Mouse (Mus musculus) ES-E14 (cell line): ENCODE measurements around the gene Hoxd10. TPM values are rescaled to one million over a fixed set of nuclear protein-coding genes. Genes with fewer than 3 reads are reported as not detected.

ENCODE experiments used
- DNase-seq: peaks from one replicate; pipeline ENCODE4 v3.0.0-alpha.2; 2013; ENCODE audit warnings: low read depth, low spot score
- H3K27ac ChIP-seq: 2 replicates; pipeline ENCODE4 v1.5.1; 2012; ENCODE audit warnings: low read depth, mild to moderate bottlenecking, low read length, moderate library complexity, mixed read lengths; ENCODE audit not compliant: poor library complexity, insufficient read depth, severe bottlenecking
- H3K36me3 ChIP-seq: 2 replicates; pipeline ENCODE4 v1.6.1; 2012; ENCODE audit warnings: mild to moderate bottlenecking, low read length, moderate library complexity, mixed read lengths; ENCODE audit not compliant: control insufficient read depth, poor library complexity, insufficient read depth, severe bottlenecking
- H3K4me1 ChIP-seq, 2 experiments: fragments of 150-350 bp in 1 of 2; sonication (generic) in 1 of 2; 2 replicates each; pipeline ENCODE4 v1.6.1; 2012; ENCODE audit warnings: low read length in 2 of 2, mild to moderate bottlenecking in 1 of 2, mixed read lengths in 1 of 2; ENCODE audit not compliant: control insufficient read depth in 2 of 2, insufficient read depth in 2 of 2, poor library complexity in 1 of 2
- H3K4me3 ChIP-seq, 2 experiments: fragments of 150-350 bp in 1 of 2; sonication (generic) in 1 of 2; 2 replicates each; pipeline ENCODE4 v1.5.1; 2012; ENCODE audit warnings: low read length in 2 of 2, low read depth in 1 of 2, mild to moderate bottlenecking in 1 of 2, mixed read lengths in 1 of 2; ENCODE audit not compliant: insufficient read depth in 1 of 2, poor library complexity in 1 of 2, severe bottlenecking in 1 of 2
- H3K9ac ChIP-seq: 2 replicates; pipeline ENCODE4 v1.6.1; 2012; ENCODE audit warnings: low read depth, mild to moderate bottlenecking, low read length, mixed read lengths; ENCODE audit not compliant: poor library complexity, insufficient read depth, severe bottlenecking
- H3K9me3 ChIP-seq: fragments of 150-350 bp; sonication (generic); 2 replicates; pipeline ENCODE4 v1.6.1; 2012; ENCODE audit warnings: low read depth, mild to moderate bottlenecking, low read length; ENCODE audit not compliant: control insufficient read depth, insufficient read depth
- CHD2 ChIP-seq: IDR thresholded peaks from 2 replicates; pipeline ENCODE4 v1.6.1; 2014; ENCODE audit warnings: mild to moderate bottlenecking, low read depth, low read length, inconsistent platforms
- HCFC1 ChIP-seq: IDR thresholded peaks from 2 replicates; pipeline ENCODE4 v1.6.1; 2012; ENCODE audit warnings: low read length, inconsistent platforms, borderline replicate concordance; ENCODE audit not compliant: insufficient read depth
- MAFK ChIP-seq: IDR thresholded peaks from 2 replicates; pipeline ENCODE4 v1.6.1; 2014; ENCODE audit warnings: mild to moderate bottlenecking, low read depth, low read length, inconsistent platforms; ENCODE audit not compliant: insufficient read depth
- ZC3H11A ChIP-seq: IDR thresholded peaks from 2 replicates; pipeline ENCODE4 v1.6.1; 2012; ENCODE audit warnings: low read depth, mild to moderate bottlenecking, inconsistent platforms, low read length, borderline replicate concordance
- ZNF384 ChIP-seq: IDR thresholded peaks from 2 replicates; pipeline ENCODE4 v1.6.1; 2012; ENCODE audit warnings: low read depth, low read length, inconsistent platforms
- in situ Hi-C, 2 experiments: fragments of 600-800 bp; cut with MboI; formaldehyde crosslinking; loops; one replicate each; pipeline ENCODE4 v1.15.1; 2025; ENCODE audit warnings: low sequenced_read_pairs in 2 of 2, inconsistent platforms in 1 of 2; ENCODE audit not compliant: unreplicated experiment in 2 of 2
- total RNA-seq: library from RNA; depleted of rRNA; stranded (reverse); fragments of 300-350 nt; gene quantifications from 2 replicates; pipeline ENCODE4 v1.2.3, GENCODE M21; 2012

Hoxd10 gene
- total RNA-seq, 1 experiment = 0.40 TPM

DNA sequence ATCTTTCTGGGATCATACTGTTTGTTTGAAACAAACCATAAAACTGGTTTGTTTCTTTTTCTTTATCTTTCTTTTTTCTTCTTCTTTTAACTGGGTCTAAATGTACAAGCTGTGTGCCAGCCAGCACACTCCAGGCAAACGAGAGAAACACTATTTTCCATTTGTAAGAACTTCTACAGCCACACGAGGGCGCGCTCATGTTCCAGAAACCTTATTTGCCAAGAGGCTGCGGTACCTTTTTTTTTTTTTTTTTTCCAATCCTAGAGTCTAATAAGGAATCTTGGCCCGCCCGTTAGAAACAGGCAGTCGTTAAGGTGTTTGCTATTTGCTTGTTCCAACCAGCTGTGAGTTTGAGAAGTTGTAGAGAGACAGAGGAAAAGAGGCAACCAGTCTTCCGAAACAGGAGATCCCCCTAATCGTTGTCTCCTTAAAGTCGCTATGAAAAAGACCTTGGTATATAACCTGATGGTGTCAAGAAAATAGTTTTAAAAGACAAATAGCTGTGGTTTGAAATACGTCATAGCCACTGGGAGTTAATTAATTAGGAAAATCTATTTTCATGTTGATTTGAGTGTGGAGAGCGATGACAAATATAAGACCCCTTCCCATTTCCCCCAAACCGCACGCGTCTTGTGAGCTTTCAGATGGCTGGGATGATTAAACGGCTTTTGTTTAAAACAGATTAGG, 5.3 kb upstream of the Hoxd10 start:
- DNase-seq = no peak
- Histone ChIP-seq H3K4me3 (no peak overlapping the region), H3K27ac (no peak overlapping the region), H3K9me3 (no peaks in the 10 kb centered on the region), H3K36me3 (no peaks in the 10 kb centered on the region), H3K4me1 (peaks cover 0 to 3% of the 10 kb centered on the region in 2 experiments; a peak in 1 of 4 replicates), H3K9ac (no peak overlapping the region)
- TF ChIP-seq HCFC1 = no peak
- TF ChIP-seq CHD2 = 0 out of 2 replicates have a peak, but pooled peaks have one; percentile 19
- TF ChIP-seq ZNF384 = peak; percentile 98
- in situ Hi-C loops = loop anchor here (10.0 to 25.0 kb wide), 2 partner anchors 58 to 901 kb away; no protein-coding TSS in a partner anchor

DNA sequence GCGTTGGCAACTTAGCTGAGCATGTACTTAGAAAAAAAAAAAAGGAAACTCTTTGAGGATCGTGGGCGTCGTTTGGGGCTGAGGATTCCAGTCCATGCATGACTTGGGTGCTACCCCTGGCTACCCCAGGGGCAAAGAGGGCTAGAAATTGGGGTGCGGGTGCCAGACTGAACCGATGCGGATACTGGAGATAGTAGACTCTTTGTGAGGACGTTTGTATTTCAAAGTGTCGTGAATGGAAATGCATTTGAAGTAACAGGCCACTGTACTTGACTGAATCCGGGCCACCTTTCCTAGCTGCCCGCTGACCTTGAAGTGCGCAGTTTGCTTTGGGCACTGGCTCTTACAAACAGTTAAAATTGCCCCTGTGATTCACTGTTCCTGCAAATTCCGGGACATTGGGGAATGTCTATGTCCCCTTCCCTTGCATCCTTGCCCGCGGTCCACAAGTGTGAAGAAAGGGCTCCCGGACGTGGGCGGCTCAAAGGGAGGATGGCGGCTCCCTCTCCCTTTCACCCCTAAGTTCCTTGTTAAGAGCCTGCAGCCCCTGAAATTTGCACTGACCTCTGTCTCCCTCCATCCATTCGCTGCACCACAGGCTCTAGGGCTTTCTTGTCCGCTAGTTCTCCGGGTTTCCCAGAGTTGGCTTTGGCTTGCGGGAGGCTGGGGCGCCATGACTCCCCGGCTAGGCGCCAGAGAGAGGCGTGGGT, 4.6 kb upstream of the Hoxd10 start:
- in situ Hi-C loops = loop anchor here (10.0 to 25.0 kb wide), 2 partner anchors 58 to 900 kb away; no protein-coding TSS in a partner anchor
- Histone ChIP-seq H3K27ac (no peak overlapping the region), H3K9ac (no peak overlapping the region), H3K4me3 (no peak overlapping the region), H3K4me1 (peaks cover 0 to 4% of the 10 kb centered on the region in 2 experiments; a peak in 1 of 4 replicates), H3K9me3 (no peaks in the 10 kb centered on the region), H3K36me3 (no peaks in the 10 kb centered on the region)
- no peak for DNase-seq
- no peak for TF ChIP-seq ZC3H11A
- 0 out of 2 replicates have a peak, but pooled peaks have one; percentile 6 for TF ChIP-seq ZNF384

- no peak for TF ChIP-seq CHD2
- TF ChIP-seq HCFC1 = no peak
- no peak overlapping the region for H3K4me3 ChIP-seq
- no peaks in the 10 kb centered on the region for H3K9me3 ChIP-seq
- no peak overlapping the region for H3K9ac ChIP-seq
- no peak overlapping the region for H3K27ac ChIP-seq
- H3K4me1 ChIP-seq = peaks cover 0 to 1% of the 10 kb centered on the region in 2 experiments; a peak in 1 of 4 replicates
- no peak for DNase-seq
- in situ Hi-C loops = loop anchor here (10.0 to 25.0 kb wide), 2 partner anchors 57 to 899 kb away; no protein-coding TSS in a partner anchor
- H3K36me3 ChIP-seq = no peaks in the 10 kb centered on the region
These were observed 3.8 kb upstream of the Hoxd10 start for GRCm38 (mm10) chr2:74687698-74688555.

- DNase-seq = no peak
- Histone ChIP-seq H3K4me3 (no peak overlapping the region), H3K27ac (no peak overlapping the region)
These were observed 2.7 kb upstream of the Hoxd10 start for GRCm38 (mm10) chr2:74688795-74689573.

More at GRCm38 (mm10) chr2:74688795-74689573, 2.7 kb upstream of the Hoxd10 start:
- in situ Hi-C loops = loop anchor here (10.0 to 25.0 kb wide), 2 partner anchors 56 to 898 kb away; no protein-coding TSS in a partner anchor
- no peaks in the 10 kb centered on the region for H3K36me3 ChIP-seq
- H3K9ac ChIP-seq = no peak overlapping the region
- H3K9me3 ChIP-seq = no peaks in the 10 kb centered on the region
- peaks cover 0 to 1% of the 10 kb centered on the region in 2 experiments; a peak in 1 of 4 replicates for H3K4me1 ChIP-seq
- TF ChIP-seq ZNF384 (no peak), CHD2 (no peak), MAFK (no peak), HCFC1 (no peak), ZC3H11A (no peak)
